Mouse (Mus musculus) activated CD4-positive, CD25-positive, alpha-beta regulatory T cell, adult 4 months (primary cell): ENCODE results near the gene Lrrc7. TPM values are rescaled to one million over a fixed set of nuclear protein-coding genes. Genes with fewer than 3 reads are reported as not detected.
A peak's percentile ranks its signal among the peaks of the same experiment; 100 is the strongest.
"Not testable (repeated sequence)": the region's sequence is repeated elsewhere in the genome, so short reads cannot be mapped to it uniquely, and the experiment has no call there.

Experiments used
- ATAC-seq: one replicate; pipeline ENCODE4 v1.8.0; 2017
- polyA plus RNA-seq, 2 experiments: library from polyadenylated mRNA; unstranded; fragments of 100-300 nt; shearing (Covaris generic); gene quantifications; one replicate each; pipeline ENCODE4 v1.2.1; 2017

Gene Lrrc7
- polyA plus RNA-seq, 2 experiments from 2014 or later = 0.34 TPM; not detected in 1

DNA sequence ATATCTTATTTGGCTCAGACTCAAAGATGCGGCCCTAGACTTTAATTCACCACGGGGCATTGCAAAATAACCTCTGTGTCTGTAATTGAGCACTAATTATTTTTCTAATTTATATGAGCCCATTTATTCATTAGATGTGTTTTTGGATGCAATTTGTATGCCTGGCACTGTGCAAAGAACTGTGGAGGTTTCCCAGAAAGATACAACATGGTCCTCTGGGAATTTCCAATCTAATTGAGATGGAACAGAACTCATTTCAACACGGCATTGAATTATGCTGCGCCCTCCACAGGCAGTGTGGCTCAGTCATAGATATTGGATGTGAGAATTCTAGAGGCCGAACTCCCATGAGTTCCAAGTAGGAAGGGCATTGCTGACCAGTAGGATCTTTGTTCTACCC lies 397.6 kb downstream of the Lrrc7 start:
- no peak for ATAC-seq

DNA sequence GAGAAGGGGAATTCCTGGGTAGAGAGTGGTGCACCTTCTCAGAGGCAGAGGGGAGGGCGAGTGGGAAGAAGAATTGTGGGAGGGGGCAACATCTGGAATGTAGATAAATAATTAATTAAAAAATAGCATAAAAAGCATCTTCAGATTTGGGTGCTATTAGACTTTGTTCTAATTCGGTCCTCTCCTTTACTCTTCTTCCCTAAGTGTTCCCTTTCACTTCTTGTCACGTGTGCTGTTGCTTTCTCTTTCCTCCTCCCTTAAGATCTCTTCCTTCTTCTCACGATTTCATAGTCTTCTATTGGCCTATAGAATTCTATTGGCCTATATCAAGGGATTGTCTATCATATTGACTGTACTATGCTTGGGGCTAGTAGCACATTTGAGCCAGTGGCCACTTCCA lies 398.9 kb downstream of the Lrrc7 start:
- no peak for ATAC-seq

DNA sequence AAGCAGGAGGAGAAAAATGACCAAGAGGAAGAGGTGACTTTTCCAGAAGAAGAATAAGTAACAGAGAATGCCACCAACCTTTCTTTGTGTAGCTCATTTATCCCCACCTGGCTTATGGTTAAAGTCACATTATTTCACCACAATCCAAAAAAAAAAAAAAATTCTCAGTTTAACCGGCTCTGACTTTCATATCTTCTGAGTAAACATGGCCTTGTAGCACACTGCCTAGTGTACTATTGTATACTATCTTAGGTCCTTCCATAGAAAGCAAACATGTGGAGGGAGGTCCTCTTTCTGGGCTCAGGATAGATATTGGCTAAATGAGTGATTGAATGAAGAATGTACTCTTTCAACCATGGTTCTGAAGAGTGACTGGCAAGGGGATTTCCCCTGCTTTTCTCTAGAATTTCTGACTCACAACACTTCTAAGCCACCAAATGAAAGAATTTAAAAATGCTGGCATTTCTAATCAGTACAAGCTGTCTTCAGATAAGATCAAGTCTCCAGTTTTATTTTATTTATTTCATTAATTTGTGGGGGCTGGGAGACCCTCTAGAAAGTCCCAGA lies 400.0 kb downstream of the Lrrc7 start:
- ATAC-seq = no peak

DNA sequence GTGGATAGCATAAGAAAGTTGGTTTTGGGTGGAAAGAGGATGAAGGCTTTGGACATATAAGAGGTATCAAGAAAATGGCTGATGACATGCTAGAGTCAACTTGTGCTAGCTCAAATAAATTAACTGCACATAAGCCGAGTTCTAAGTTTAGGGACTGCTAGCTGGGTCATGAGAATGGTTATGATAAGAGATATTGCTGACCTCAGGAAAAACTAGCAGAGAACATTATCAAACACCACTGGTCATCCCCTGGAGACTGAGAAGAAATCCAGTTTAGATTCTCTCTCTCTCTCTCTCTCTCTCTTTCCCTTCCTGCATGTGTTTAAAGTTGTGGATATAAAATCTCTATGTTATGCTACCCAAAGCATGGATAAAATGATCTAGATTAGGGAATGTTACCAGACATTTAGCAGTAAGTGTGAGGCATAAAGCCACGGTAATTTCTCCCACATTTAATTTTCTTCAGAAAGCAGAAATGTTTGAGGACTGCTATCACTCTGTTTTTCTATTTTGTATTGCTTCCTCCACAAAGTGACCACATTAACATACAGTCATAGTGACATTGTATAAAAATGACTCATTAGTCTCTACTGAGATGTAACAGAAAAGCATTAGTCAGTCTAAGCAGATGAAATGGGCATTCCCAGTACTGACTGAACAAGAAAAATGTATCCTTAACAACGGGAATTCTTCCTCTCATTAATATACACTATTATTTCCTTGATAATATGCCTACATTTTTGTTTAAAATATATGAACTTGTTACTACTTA lies 406.3 kb downstream of the Lrrc7 start:
- no peak for ATAC-seq

DNA sequence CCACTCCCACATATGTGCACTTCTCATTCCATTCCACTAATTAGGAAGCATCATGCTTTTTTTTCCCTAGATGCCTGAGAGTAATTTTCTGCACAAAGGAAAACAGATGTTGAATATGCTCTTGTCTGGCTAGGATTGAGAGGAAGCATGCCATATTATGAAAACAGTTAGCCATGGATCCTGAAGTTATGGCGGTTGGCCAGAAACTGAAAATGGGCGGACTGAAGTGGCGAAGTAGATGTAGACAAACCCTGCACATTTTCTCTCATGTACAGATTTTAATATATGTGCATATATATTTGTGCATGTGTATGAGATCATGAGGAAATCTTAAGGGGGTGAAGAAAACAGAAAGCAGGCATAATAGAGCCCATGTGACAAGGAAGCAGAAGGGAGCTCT lies 407.9 kb downstream of the Lrrc7 start:
- no peak for ATAC-seq

DNA sequence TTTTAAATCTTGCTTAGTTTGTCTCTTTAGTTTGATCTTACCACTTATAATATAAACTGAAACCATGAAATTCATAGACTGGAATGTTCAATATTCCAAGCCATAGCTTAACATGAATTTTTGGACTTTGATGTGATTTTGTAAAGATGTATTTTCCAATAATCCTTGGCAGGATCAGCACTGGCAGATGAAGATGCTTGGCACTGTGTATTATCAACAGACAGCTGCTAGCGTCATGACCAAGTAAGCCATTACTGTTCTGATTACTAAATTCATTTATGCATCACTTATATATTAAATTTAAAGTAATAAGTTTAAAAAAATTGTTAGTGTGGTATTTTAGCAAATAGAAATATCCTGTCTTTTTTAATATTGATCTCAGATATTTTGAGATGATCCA lies 413.0 kb downstream of the Lrrc7 start:
- no peak for ATAC-seq

DNA sequence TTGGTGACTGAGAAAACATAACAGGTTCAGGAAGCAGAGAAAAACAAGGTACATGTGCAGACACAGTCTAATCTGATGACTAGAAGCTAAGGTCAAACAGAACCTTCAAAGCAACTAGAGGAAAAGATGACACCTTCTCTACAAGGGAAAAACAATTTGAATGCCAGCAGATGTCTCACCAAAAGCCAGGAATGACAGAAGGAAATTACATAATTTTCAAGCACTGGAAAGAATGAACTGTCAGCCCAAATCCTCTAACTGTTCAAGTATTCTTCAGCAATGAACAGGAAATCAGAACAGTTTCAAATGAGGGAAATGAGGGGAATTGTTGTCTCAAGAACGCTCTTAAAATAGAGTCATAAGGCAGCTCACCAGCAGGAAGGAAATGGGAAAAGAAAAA lies 421.4 kb downstream of the Lrrc7 start:
- no peak for ATAC-seq

DNA sequence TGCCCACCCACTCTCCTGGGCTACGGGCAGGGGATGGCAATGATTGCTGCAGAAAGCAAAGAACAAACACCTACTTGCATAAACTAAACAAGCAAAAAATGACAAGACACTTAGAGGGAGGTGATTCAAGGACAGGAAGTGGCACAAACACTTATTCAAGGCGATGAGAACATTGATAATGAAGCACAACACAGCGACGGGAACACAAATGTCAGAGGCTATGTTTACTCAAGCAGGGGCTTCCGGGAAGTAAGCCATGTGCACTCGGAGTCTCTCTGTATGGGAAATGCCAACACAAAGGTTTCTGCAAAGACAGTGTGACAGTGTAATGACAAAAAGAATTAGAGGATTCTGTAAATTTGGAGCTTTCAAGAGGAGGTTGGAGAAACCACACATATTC lies 424.2 kb downstream of the Lrrc7 start:
- ATAC-seq = peak; percentile 32

DNA sequence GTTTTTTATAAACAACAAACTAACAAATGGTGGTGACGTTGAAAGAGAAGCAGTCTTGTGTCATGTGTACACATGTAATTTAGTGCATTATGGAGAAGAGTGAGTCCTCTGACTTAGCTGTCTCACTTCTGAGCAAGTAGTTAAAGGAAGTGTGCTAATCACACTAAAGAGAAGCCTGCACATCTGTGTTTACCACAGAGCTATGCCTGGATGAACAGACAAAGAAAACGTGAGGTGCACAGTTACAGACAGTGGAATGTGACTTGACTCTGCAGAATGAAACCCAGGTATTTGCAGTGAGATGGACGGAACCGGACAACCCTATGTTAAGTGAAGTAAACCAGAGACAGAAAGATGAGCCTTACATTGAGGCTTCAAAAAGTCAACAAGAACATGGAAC lies 430.3 kb downstream of the Lrrc7 start:
- no peak for ATAC-seq

DNA sequence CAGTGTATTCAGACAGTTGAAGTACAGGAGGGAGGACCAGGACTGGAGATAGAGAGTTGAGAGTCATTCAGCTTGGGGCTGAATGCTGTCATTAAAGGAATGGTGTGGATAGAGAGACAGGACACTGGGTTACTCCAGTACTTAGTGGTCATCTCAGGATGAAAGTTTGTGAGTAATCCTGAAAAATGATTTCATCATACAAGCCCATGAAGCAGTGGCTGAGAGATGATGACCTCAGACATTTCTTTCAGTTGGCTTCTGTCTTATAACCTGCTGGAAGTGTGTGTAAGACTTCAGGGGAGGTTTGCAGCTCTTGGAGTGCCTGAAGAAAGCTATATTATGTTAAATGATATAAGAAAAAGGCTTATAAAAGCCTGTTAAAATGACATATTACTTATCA lies 430.8 kb downstream of the Lrrc7 start:
- ATAC-seq = no peak

DNA sequence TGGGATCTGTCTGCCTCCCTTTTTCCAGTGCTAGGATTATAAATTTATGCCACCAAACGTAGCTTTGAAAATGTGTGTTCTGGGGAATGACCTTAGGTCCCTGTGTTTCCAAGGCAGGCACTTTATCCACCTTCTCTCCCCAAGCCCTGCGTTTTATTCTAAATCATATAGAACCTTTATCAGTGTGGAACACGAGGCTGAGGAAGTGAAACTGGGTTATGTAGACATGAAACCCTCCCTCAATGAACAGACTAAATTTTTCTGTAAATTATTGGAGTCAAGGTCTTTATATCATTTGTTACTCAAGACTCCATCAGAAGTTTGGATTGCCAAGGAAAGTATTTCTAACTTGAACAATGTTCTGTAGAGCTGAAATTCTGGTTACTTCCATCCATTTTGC lies 439.1 kb downstream of the Lrrc7 start:
- ATAC-seq = no peak

DNA sequence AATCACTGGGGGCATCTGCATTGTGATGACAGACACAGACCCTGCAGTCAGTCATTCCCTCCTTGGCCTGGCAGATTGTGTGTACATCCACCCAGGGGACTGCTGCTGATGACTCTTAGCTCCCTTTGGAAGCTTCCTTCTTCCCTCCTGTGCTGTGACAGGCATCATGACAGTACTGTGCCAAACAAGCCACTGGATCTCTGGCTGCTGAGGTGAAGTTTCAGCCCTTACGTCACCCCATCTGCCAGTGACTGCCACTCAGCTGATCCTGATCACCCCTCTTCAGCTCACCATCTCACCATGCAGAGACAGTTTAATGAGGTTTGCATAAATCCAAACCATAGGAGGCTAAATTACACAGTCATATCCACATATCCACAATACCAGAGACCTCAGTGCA lies 456.8 kb downstream of the Lrrc7 start:
- ATAC-seq = no peak

DNA sequence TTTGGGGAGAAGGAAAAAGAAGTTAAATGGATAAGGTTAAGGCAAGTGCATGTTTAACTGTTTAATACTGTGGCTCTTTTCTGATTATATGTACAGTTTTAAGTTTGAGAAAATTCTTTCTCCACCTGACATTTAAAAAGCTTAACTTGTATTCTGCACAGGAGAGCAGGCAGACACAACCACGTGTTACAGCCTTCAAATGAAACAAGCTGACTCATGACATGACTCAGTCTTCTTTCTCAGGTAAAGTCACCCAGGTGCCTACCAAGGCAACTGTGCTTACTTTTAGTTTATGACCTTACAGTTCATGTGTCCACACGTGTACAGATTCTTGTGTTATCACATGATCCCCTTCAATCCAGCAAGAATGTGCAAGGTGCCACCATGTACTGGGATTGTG lies 458.6 kb downstream of the Lrrc7 start:
- no peak for ATAC-seq

DNA sequence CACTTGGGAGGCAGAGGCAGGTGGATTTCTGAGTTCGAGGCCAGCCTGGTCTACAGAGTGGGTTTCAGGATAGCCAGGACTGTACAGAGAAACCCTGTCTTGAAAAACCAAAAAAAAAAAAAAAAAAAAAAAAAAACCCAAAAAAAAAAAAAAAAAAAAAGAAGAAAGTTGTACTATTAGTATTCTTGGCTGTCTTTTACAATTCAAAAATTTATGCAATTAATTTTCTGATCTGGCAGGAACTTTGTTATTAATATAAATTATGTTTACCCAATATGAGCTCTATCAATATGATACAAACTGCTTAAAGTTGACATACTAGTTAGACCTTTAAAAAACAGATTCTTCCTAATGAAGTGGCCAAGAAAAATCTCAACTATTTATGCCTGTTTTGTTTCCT lies 459.5 kb downstream of the Lrrc7 start:
- ATAC-seq = not testable (repeated sequence)

DNA sequence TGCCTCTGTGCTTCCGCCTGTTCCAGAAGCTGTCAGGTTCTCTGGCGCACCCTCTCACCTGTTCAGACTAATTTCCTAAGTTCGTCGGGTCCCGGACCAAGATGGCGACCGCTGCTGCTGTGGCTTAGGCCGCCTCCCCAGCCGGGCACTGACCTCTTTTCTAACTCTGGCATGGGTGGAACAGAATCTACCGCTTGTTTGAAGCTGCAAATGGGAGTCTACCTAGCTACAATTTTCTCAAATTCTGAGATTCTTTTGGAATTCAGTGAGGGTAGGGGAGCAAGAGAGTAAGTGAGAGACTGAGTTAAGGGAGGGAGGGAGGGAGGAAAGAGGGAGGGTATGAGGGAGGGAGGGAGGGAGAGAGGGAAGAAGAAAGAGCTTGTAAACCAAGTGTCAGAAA lies 460.0 kb downstream of the Lrrc7 start:
- ATAC-seq = not testable (repeated sequence)

DNA sequence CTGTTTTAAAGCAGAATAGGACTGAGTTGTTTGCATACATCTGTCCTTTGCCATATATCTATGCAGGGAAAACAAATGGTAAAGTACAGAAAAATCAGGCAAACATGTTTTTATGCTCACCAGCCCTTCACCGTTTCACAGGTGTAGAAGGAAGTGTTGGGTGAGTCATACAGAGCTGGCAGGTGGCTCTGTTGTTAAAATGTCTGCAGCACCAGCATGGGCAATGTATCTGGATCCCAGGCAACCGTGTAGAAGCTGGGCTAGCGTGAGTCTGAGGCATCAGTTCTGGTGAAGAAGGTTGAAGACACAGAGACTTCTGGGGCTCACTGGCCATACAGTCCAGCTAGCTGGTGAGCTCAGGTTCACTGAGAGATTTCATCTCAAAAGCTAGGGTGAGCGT lies 468.1 kb downstream of the Lrrc7 start:
- no peak for ATAC-seq

DNA sequence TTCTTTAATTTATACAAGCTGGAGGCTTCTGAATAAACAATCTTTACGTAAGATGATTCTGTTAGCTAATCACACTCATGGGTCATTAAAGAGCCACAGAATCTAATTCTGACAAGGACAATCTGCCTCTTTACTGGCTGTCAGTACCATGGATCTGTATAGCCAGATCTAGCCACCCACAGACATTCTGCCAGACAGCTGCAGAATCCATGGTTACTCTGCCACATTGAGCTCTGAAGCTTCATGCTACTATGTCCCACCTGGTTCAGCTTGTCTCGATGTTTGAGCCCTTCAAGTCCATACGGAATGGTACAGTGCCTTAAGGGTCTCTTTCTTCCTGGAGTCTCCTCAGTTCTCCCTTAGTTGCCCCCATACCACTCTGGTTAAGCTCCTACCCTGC lies 470.4 kb downstream of the Lrrc7 start:
- no peak for ATAC-seq

DNA sequence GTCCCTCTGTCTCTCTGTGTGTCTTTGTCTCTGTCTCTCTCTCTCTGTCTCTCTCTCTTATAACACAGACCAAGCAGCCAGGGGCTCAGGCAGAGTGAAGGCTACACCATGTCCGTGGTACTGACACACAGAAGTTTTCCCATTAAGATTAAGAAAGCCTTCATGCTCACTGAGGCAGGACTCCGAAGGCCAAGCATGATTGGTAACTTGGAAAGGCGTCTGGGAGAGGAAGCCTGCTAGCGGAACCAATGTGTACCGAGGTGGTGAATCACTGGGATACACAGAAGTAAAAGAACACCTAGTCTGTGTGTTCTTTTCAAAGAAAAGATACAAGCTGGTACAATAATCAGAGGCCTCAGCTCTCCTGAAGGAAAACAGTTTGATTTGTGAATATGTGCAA lies 484.2 kb downstream of the Lrrc7 start:
- no peak for ATAC-seq

DNA sequence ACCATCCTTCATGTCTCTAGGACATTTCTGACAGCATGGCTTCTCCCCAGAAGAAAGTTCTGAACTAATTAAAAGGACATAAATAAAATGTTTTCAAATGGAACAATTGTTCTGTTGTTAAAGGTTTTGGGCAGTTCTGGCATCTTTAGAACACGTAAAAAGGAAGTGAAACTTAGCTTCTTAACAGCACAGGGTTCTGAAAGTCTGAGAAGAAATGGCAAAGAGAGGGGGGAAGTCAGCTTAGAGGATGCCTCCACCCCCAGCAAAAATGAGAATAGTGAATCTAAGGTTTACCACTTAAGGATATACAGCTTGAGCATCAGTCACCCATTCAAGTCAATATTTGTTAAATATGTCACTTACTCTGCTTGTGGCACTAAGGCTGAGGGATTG lies 484.6 kb downstream of the Lrrc7 start:
- no peak for ATAC-seq

DNA sequence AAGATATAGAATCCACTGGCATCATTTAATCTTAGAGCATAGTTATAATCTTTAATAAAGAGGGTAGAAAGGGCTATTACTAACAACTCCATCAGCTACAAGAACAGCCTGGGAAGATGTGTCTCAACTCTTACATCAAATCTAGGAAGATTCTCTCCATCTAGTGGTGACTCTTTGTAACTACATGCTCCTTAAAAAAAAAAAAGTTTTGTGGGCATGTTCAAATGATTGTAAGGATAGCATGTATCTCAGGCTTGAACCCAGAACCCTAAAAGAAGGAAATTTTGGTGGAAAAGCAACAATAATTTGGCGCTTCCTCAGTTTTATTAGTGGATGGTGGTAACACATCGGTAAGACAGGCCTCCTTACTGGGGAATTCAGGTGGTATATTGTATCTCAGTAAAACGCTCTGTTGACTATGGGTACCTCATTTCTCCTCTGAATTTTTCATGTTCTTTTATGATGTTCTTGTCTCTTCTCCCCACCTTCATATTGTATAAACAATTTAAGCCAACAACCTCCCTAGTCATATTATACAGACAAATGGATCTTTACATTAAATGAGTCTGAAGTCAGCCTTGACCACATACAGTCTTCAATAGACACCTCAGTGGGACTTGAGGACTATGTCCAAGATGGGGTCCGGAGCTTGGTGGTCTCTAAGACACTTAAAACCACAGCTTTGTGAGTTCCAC lies 485.2 kb downstream of the Lrrc7 start:
- peak; percentile 59 for ATAC-seq

DNA sequence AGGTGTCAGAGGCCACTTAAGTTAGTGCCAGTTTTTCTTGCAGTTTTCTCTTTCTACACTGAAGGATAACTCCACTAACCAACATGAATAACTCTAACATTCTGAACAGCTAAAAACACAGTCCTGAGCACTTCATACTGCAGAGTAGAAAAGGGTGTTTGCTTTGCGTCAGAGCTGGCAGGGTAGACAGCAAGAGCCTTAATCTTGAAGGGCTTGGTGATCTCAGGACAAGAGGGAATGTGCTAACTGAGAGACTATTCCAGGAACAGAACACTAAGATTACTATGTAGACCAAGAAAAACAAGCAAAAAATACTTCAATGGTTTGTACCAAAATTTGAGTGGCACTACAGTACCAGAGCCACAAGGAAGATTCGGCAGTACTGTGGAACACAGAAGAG lies 487.0 kb downstream of the Lrrc7 start:
- no peak for ATAC-seq

DNA sequence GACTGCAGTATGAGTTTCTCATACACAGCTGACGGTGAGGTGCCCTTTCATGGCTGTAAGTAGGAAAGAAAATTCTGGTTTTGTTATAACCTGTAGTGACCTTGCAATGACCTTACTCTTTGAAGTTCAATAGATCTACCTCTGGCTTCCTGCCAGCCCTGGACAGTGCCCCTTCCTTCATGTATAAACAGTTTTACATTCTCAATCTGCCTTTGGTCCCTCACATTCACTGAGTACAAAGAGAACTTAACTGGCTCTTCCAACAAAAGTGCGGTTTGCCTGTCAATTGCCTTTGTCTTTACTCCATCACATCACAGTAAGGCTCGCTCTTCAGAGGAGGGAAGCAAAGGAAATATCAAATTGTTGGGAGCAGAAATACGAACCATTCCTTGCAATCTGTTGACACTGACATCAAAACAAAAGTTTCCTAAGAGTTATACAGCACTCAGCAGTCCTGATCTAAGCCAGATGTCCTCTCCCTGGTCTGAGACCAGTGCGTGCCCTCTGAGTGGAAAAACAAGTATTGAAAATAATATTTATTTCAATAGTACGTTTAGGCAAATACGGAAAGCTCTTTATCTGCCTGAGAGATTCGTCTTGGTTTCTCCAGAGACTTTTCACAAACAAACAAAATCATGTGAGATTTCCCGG lies 493.3 kb downstream of the Lrrc7 start:
- ATAC-seq = no peak

DNA sequence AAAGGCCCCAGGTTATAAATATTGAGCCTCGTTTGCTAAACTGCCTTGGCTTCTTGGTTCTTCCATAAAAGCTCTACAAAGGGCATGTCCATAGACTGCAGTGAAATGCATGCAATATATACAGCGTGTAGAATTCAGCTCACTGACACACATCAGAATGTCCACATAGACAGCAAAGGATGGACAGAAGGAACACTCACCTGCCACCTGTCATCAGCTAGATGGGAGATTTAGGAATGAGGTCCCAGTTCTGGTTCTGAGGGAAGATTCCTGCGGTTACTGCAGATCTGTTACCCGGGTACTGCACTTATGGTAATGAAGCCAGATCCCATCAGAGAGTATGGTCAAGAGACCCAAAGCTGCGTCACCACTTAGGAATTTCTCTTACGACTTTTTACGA lies 494.1 kb downstream of the Lrrc7 start:
- no peak for ATAC-seq

DNA sequence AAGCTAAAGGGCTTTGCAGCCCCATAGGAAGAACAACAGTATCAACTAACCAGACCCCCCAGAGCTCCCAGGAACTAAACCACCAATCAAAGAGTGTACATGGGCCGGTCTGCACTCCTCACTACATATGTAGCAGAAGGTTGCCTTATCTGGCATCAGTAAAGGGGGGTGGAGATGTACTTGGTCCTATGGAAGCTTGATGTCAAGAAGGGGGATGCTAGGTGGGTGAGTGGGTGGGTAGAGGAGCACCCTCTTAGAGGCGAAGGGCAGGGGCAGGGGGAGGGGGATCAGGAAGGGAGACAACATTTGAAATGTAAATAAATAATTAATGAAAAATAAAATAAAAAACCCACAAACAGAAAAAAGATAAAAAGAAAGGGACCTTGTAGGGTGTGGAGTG lies 496.8 kb downstream of the Lrrc7 start:
- no peak for ATAC-seq
